Mouse (Mus musculus) gonadal fat pad, adult 2 months (tissue): ENCODE measurements at regions not wholly inside any gene's neighbourhood (a gene's known extent, or its start where the extent isn't known, plus 50 kb on each side); places are given as distances from the start of the nearest gene placed in this dataset.

Experiments
- DNase-seq: peaks from one replicate; pipeline ENCODE4 v3.0.0-alpha.2; 2012; ENCODE audit warnings: low read depth

DNA sequence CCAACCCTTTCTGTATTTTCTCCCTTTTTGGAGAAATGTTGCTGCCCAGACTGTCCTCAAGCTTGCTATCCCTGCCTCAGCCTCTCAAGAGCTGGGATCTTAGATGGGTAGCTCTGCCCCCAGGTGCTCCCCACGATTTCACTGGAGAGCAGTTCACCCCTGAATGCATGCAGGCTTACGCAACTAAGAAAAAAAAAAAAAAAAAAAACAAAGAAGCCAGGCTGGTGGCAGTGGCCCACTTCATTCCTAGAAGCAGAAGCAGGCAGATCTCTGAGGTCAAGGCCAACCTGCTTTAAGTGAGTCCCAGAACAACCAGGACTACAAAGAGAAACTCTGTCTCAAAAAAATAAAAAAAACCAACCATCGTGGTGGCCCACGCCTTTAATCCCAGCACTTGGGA, 51.2 kb upstream of the Fbxo11 start:
- DNase-seq: no peak

DNA sequence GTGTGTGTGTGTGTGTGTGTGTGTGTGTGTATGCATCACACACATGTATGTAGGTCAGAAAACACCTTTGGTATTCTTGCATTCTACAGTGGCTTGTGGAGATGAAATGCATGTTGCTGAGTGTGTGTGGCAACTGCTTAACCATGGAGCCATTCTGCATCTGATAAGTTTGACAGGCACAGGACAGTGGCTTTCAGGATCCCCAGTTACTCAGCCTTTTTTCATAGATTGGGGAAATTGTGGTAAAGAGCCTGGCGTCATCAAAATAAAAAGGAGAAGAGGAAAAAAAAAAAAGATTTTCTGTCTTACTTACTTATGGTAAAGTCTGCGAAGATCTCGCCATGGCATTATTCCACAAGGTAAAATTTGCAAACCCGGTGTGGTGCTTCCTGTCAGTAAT, 53.6 kb upstream of the Fbxo11 start:
- no peak for DNase-seq

DNA sequence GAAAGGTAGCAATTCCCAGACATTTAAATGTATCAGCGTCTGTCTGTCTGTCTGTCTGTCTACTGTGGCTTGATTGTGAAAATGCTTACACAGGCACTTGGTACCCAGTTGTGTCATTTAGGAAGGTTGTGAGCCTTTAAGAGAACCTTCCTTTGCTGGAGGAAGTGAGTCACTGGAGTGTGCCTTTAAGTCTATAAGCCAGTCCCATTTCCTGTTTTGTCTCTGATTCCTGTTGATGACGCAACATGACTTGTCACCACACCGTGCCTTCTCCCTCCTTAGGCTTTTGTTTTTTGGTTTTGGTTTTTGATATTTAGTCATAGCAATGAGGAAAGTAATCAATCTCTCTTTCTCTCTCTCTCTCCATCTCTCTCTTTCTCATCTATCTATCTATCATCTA, 58.6 kb upstream of the Fbxo11 start:
- no peak for DNase-seq

DNA sequence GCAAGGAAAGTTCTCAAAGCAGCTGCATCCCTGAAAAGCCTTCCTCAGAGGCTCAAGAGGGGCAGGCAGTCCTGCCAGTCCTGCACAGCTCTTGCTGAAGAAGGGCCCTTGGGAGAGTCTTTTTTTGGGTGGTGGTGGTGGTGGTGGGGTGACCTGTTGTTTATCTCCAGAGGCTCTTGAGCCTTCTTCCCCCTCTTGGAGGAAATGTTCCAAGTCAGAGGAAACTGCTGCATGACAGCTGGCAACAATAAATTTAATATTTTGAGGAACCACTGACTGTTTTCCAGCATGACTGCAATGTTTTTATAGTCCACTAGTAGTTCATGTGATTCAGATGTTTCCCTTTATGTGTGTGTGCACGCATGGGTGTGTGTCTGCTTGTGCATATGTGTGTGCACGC, 62.0 kb upstream of the Fbxo11 start:
- no peak for DNase-seq

DNA sequence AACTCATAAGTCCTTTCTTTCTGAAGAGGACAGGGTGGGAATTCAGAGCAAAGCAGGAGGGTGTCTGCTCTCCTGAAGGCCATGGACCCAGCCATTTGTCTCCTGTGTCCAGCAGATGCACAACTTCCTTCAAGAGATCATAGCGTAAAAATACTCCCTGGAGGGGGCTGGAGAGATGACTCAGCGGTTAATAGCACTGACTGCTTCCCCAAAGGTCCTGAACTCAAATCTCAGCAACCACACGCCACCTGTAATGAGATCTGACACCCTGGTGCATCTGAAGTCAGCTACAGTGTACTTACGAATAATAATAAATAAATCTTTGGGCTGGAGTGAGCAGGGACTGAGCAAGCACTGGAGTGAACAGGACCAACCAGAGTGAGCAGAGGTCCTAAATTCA, 66.2 kb upstream of the Fbxo11 start:
- no peak for DNase-seq

DNA sequence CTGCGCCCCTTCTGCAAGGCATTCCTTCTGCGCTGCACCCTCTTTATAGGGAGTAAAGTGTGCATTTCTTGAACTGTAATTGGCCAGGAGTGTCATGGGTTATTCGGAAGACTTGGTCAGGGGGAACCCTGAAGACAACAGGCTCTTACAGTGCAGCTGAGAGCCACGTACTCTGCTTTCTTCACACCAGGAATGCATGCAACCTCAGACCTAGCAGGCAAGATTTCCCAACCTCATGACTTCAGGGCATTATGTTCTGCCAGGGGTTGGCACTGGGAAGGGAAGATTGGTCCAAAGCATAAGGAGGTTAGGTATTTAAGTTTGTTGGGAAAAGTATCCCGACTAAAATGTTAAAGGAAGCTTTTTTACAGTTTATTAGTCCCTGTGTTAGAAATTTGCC, 66.9 kb upstream of the Fbxo11 start:
- peak; percentile 50 for DNase-seq

DNA sequence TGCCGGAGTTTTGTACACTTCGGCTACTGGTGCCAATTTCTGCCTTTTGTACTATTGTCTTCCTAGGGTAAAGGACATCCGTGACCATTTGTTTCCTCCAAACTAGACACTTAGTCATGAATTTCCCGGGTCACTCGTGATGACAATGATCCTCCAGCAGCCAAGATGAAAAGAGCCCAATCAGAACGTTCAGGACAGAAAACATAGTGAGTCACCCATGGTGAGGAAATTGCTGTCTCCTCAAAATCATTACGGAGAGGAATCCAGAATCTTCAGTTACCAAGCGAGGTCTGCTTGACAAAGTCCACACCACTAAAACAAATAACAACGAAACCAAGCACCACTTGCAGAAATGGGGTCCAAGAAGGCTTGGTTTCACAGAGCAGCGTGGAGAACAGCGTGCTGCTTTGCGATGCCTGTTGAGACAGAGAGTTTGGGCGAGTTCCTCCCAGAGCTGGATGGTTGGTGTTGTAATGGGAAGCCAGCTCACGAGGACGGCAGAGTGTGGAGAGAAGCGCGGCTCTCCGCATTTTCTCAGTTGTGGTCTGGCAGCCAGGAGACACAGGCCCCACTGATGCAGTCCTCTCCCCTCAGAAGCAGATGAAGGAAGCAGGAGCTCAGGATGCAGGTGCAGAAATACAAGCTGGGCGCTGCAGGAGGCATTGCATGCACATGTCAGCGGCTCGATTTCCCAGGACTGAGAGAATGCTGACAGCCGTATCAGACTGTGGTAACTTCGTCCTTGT, 67.7 kb upstream of the Fbxo11 start:
- DNase-seq: no peak

DNA sequence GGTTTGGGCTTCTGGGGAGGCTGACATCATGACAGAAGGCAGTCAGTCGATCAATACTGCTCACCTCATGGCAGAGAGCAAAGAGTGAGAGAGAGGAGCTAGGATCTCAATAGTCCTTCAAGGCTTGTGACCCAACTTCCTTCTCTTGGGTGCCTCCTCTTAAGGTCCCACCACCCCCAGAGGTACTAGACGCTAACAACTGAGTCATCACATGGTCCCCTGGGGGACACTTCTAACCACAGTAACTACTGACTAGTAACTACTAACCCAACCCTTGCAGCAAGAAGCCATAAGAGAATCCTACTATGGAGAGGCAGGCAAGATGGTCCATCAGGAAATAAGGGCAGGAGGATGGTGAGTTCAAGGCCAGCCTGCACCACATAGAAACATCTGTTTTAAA, 69.5 kb upstream of the Fbxo11 start:
- DNase-seq: no peak

DNA sequence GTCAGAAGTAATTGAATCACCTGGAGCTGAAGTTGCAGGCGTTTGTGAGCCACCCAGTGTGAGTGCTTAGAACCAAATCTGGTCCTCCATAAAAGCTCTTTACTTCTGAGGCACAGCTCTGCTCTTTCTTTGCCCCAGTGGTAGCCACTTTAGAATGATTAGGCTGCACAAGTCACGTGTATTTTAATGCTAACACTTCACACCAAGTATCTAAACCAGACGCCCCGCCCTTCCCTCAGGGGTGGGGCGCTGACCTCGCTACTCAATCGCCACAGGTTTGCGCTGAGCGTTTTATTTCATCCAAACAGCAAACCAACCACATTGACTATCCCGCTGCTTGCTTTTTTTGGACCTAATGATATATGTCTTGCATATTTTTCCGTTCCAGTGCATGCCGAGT, 76.4 kb upstream of the Fbxo11 start:
- DNase-seq: no peak

DNA sequence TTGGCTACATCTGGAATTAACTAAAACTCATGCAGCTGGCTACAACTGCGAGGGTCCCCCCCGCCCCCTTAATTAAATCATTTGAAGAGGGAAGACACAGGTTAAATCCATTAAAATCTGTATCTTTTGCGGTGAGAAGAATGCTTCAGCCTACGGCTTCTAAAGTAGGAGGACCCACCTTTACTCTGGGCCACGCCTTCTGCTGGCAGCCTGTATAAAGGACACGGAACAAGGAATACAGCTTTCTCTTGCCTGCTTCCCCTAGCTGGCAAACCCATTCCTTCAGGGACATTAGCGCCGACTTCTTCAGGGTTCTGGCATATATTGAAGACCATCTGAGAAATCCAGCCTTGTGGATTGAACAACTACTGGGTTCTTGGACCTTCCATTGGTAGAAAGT, 76.9 kb upstream of the Fbxo11 start:
- no peak for DNase-seq

DNA sequence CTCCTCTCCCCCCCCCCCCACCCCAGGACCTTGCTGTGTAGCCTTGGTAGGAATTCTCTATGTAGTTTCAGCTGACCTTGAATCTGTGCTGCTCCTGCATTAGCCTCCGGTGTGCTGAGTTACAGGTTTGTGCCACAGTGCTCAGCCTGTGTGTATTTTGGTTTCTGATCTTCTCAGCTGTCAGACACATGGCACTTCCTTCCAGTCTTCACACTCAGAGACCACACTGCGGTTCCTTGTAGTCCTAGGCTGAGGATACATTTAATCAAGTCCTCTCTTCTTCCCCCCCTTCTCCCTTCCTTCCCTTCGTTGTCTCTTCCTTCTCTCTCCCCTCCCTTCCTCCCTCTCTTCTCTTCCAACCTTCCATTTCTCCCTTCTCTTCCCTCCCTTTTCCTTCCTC, 77.7 kb upstream of the Fbxo11 start:
- DNase-seq: no peak

DNA sequence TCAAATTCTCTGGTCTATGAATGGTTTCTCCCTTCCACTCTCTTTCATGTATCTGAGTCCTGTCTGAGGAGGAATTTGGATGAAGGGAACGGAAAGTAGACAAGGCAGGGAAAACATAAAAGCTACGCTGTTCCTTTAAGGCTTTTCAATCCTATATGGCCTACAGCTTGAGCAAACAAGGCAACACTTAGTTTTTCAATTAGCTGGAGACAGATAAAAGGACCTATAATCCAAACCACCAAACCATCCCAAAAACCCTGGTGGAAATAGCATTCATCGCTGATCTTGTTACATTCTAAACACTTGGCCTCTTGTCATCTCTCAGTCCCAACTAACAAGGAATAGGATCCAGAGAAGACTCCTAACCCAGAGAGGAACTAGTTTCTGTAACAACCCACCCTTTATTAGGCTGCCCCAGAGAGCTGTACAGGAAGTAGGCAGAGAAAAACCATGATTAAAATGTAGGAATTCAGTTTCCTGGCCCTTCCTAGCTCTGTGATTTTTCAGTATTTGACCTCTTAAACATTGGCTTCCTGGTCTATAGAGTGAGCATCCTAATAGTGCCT, 78.4 kb upstream of the Fbxo11 start:
- no peak for DNase-seq

DNA sequence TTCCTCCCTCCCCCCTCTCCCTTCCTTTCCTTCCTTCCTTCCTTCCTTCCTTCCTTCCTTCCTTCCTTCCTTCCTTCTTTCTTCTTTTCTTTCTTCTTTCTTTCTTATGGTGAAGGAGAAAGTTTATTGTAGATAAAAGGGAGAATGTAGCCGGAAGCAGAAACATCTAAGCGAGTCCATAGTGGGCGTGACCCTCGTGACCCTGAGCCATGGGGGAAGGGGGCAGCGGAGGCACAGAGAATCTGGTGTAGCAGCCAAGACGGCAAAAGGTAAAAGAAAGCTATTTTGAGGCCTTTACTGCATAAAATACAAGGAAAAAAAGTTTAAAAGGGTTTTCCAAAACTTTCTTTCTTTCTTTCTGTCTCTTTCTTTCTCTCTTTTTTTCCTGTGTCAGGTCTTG, 93.5 kb upstream of the Fbxo11 start:
- no peak for DNase-seq

DNA sequence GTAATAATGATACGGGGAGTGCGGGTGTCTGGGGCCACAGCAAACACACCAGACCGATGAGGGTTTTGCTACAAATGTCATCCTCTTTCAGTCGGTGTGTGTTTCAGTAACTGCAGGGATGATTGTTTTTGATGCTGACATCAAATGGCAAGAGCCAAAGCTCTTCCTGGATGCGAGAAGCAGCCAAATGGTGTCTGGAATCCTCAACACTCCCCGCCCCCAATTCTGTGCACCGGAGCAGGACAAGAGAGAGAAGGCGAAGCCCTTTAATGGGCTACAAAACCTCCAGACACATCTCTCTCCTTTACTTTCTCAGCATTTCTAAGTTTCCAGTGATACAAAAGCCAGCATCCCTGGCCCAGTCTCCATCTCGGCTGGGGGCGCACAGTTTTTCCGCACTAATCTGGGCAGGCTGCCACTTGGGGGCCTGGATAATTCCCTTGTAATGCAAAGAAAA, 94.1 kb upstream of the Fbxo11 start:
- no peak for DNase-seq

DNA sequence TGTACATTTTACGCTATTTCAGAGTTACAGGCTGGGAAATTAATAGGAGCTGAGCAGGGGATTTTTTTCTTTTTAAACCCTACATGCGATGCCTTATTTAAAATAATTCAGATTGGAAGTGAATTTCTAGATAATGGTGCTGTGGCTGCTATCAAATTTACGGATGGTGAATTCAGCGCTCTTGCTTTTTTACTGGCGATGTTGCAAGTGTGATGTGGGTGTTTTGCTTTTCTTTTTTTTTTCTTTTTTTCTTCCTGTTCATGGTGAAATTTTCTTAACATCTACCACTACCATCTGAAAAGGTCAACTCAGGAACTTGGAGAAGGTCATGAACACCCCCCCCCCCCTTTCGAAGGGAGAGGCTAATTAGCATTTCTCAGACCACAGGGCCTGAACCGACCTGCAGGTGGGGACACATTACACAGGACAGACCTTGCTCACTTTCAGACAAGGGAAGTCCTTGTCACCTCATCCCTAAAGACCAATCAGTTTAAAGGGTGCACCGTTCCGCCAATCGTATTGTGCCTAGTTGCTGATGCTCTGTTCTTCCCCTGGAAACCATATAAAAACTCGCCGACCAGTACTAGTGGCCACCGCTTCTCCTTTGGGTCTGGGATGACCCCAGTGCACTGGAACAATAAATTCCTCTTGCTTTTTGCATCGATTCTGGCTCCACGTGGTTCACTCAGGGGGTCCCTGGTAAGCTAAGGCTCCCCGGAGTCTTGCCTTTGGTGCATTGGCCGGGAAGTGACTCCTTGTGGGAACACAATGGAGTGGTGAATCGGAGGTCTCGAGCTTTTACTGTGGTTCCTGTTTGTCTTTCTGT, 95.0 kb upstream of the Fbxo11 start:
- DNase-seq: no peak

DNA sequence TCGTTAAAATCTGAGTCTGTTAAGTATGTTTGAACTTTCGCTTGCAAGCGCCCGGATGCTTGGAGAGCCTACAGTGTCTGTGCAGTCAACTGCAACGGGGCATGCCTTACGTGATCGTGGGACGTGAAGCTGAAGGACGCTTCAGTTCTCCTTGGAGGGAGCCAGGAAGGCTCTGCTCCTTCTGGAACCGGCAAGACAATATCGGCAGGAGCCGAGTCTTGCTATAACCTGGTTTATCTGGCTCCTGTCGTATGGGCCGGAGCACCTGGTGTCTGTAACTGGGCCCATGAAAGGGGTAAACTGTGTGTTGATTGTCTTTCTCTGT, 95.5 kb upstream of the Fbxo11 start:
- no peak for DNase-seq

DNA sequence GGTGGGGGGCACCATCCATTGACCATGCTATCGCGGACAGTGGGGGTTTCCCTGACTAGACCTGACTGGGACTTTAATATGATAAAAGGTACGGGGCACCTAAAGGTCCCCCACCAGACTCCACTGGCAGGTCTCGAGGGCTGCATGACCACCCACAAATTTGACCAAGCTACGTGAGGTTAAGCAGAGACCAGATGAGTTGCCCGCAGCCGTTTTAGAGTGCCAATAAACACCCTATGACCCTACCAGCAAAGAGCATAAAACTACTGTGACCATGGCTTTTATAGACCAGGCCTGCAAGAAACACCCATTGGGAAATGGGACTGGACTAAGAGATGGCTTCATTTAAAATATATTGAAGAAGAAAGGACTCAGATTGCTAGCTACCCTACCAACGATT, 96.7 kb upstream of the Fbxo11 start:
- DNase-seq: no peak

DNA sequence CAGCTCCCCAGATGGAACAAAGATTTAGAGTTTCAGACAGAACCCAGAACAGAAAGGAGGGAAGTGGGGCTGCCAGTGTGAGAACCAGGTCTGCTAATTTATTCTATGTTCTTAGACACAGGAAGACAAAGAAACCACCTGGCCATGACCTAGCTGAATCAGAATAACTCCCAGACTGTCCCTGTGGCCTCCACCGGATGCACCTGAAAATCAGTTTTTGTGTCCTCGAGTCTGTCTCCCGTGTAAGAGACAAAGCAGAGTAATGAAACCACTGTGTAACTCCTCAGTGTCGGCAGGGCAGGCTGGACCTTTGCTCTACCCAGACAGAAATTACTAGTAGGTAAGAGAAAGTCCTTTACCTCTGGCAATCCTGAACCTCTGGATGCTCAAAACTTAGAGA, 99.7 kb upstream of the Fbxo11 start:
- DNase-seq: no peak

DNA sequence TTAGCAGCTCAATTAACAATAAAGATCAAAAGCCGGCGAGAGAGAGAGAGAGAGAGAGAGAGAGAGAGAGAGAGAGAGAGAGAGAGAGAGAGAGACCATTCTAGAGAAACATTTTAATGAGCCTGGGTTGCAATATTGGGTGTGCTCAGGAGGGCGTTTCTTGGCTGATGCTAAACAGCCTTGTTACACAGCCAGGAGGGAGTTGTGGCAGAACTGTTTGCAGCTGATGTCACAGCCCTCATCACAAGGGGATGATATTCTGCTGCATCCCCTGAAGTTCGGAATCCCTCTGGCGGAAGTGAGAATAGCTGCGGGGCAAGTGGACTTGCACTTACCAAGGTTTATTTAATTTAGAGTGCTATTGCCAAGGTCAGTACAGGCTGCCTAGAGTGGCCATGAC, 100.7 kb upstream of the Fbxo11 start:
- no peak for DNase-seq

DNA sequence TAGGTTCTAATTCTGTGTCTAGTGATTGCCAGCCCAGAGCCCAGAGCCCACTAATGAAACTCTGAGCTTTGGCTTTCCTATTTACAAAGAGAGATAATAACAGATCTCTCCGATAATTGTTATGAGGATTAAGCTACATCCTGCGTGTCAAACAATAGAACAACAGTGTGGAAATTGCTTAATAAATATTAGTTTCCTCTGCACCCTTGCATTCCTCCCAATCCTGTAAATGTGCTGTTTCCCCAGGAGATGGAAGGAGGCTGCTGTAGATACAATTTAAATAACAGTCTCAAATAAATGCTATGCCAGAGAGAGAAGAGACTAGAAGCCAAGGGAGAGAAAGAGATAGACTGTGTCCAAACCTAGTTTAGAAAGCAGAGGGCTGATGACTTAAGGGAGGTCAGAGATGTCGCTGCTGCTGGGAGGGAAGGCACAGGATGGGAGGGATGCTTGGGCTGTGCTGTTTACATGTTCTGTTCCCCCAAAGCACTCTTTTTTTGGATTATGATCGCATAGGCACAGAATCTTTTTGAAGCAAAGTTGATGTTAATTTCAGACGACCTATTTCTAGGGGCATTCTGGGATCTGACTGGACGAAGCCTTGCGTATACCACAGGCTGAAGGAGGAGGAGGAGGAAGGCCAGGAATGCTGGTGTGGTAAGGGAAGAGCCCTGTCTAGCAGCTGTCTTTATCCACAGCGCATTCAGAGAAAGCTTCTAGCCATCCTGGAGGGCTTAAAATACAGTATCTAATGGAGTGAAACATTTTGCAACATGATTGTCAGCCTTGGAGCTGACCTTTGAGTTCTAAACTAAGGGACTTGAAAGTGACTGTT, 103.4 kb upstream of the Fbxo11 start:
- DNase-seq: no peak

DNA sequence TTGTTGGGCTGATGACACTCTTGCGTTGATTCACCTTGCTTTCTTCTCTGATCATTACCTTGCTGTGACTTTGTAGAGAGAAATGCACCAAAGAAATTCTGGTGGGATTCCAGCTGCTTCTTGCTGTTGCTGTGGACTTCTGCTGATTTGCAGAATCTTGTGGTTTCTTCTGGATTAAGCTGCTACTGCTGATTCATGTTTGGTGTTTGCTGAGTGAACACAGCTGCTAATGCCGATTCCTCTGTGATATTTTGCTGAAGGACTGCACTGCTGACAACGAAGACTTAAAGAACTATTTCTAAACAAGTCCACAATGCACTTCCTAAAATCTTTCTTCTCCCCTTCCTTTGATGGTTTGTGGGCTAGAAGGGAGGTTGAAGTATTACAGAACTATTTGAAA, 106.5 kb upstream of the Fbxo11 start:
- DNase-seq: no peak

DNA sequence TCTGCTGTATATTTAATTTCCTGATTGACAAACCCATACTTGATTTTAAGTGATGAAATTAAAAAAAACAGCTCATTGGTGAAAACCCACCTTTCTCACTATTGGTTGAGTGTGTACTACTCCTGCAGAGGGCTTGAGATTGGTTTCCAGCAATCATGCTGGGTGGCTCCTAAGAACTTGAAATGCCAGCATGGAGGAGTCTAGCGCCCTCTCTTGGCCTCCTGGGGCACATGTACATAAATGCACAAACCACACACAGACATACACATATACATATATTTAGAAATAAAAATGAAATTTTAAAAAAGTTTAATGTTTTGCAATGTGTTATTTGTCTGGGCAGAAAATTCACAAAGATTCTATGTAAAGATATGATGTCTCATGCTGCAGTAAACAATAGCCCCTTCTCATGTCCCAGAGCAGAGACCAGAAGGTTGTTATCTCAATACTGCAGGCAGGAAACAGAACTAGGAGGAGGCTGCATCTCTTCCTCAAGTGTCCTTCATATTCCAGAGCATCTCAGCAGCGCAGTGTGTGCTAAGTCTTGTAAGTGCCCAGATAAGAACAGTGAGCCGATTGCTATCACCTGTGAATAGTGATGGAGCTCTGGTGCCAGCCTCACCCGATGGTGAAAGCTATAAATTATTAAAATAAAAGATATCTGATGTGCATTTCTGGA, 108.4 kb upstream of the Fbxo11 start:
- no peak for DNase-seq
